Mouse (Mus musculus): Measurements from ENCODE around the gene Naa38.

The Naa38 gene

DNA sequence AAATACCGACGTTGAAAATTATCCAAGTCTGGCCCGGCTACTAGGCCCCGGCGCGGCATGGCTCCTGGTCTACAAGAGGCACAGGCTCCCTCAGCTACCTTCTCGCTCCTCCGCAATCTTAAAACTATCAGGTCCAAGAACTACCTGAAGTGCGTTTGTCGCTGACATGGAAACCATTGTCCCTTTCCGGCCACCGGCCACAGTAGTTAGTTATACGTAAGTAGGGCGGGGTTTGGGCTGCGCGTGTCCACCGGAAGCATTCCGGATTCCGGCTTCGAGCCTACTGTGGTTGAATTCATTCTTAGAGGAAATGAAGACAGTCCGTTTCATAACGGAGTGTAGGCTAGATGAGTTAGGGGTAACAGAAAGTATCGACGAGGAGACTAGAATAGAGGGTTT lies at the start of gene Naa38, which contains the start of gene Cyb5d1:
TSS of gene Naa38 (plus strand) at position 253 of the 399 bp plus-strand sequence.
TSS of gene Cyb5d1 (minus strand) at position 397 of the 399 bp plus-strand sequence.
- peak; percentile 72 for DNase-seq (ENCODE audit: low spot score)

GRCm38 (mm10) chr11:69346441-69346840 lies 48.8 kb upstream of the Naa38 start:
- DNase-seq (ENCODE audit: low spot score), result no peak

GRCm38 (mm10) chr11:69356544-69356943 lies 38.7 kb upstream of the Naa38 start:
- DNase-seq (ENCODE audit: low spot score), result no peak

DNA sequence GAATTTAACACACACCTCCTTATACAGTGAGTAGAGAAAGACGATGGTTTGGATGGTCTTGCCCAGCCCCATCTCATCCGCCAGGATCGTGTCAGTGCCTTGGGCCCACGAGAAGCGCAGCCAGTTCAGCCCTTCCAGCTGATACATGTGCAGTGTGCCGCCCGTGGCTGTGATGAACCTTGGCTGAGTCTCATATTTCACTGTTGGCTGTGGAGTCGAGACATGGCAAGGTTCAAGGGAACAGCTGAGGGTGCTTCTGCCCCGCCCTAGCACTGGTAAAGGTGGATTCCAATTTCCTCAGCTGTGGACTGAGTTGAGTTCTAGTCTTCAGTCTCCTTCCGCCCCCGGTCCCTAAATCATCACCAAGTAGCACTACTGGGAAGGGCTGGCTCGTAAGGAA lies 37.6 kb upstream of the Naa38 start:
- no peak for DNase-seq (ENCODE audit: low spot score)

- no peak for DNase-seq (ENCODE audit: low spot score)
Observed at GRCm38 (mm10) chr11:69362021-69362420, 33.3 kb upstream of the Naa38 start.

DNA sequence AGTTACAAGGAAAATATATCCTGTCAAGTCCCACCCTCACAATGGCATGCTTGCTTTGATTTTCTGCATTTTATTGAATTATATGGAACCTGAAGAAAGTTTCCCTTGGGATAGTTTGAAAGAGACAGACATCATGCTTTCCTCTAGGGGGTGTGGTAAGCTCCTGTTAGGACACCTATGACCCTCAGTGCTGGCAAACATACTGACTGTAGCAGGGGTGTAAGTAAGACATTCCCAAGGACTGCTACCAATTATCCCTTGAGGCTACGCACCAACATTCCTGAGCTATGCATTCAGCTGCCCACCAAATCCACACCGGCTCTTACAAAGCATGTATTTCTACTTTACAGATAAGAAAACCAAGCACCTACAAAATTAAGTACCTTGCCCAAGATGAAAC lies 32.8 kb upstream of the Naa38 start:
- DNase-seq (ENCODE audit: low spot score), result no peak

GRCm38 (mm10) chr11:69364376-69364775 lies 30.9 kb upstream of the Naa38 start:
- DNase-seq (ENCODE audit: low spot score), result no peak

- DNase-seq (ENCODE audit: low spot score), result peak; percentile 96
Observed at GRCm38 (mm10) chr11:69364910-69365309, 30.4 kb upstream of the Naa38 start.

DNA sequence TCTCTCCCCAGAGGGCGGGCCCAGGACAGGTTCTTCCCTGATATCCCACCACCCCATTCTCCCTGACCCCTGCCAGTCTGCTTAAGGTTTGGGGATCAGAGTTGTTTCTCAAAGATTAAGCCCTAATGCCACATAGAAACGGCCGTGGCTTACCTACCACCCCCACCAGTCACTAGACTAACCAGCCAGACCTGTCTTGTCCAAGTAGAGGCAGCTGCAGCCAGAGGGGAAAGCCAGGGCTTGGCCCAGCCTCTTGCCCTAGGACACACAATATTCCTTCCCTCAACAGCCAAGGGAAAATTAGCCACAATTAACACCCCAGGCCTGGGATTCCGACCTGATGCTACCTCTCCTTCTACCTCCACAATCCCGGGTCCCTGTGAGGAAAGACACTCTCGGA lies 29.6 kb upstream of the Naa38 start:
- DNase-seq (ENCODE audit: low spot score), result no peak

DNA sequence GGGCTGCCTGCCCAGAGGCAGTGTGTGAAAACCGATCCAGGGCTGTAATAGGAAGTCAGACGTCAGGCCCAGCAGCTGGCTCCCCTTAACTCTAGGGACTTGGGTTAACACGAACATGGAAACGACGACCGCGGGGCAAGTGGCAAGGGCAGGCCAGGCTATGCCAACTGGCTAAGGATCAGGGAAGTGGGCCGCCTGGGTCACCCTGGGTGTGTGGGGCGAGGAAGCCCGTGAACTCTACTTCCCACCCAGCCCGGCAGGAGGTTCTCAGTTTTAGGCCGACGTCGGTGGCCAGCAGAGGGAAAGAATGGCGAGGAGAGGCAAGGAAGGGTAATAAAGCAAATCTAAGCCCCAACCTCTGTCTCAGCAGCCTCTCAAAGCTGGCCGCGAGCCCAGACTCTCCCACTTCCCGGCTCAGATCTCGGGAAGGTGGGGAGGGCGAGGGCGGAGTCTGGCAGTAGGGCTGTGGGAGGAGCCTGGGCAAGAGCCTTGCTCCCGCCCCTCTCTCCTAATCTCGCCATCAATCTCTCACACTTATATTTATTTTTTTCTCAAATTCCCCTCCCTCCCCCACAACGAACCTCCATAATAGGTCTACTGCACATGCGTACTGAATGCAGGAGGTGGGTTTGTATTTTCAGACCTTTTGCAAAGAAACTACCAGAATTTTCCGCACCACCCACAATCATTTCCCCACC lies 29.0 kb upstream of the Naa38 start:
- DNase-seq (ENCODE audit: low spot score), result peak; percentile 89

DNA sequence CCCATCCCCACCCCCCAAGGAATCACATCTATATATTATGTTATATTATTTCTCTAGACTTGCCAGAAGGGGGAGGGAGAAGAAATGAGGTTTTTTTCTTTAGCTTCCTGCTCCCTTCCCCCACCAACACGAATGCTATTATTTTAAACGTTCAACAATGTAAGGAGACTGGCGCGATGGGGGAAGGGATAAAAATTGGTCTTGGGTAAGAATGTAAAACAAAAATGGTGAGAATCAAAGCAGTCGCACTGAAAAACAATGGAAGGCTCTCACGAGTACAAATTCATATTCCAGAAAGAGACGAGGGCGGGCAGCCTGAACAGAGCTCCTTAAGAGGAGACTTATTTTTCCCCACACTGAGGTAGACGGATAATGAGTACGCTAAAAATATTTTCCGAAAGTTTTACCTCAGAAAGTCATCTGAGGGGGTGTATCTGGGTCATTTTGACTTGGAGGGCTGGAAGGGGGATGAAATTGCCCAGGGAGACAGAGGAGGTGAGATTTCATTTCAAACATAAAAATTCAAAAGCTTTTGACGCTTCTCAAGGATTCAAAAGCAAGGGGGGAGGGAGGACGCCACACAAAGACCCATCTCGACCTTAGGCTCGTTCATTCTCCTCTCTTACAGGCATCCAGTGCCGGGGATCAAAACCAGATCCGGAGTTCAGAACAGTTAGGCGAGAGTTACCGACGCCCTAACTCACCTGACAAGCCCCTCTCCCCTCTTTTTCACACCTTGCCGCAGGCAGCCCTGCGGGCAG lies 28.3 kb upstream of the Naa38 start:
- DNase-seq (ENCODE audit: low spot score), result no peak

- DNase-seq (ENCODE audit: low spot score), result no peak
Observed at GRCm38 (mm10) chr11:69367616-69368355, 27.5 kb upstream of the Naa38 start.

DNA sequence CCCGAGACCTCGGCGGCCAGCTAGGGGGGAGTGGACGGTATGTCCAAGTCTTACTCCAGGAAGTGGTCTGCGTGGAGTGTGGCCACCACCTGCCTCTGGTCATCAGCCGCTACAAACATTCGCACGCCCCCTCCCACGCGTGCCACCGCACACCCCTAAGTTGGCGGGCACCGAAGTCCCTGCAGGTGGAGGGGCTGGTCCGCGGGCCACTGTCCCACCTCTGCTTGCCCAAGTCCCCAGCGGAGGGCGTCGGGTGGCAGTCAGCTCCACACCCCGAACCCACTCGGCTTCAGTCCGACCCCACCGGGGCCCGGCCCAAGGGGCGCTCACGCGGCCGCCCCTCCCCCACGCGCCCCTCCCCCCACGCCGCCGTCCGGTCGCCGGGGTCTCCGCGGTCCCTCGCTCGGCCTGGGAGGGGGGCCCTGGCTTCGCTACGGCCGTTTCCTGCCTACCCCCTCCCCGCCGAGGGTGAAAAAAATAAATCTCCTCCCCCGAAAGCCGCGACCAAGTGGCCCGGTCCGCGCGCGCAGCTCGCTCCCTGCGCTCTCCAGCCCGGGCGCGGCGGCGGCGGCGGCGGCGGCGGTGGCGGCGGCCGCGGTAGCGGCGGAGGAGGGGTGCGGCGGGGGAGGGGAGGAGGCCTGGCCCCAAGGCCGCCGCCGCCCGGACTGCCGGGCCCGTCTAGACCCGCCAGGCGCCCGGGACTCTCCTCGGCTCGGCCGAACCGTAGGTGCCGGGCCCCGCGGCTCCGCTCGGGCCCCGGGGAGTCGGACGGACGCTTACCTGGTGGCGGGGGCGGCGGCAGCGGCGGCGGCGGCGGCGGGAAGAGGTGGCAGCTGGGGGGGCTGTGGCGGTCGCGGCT lies 26.7 kb upstream of the Naa38 start:
- no peak for DNase-seq (ENCODE audit: low spot score)

- no peak for DNase-seq (ENCODE audit: low spot score)
Observed at GRCm38 (mm10) chr11:69369215-69369989, 25.9 kb upstream of the Naa38 start, which contains the start of gene Chd3. Chd3 (minus strand) TSS chr11:69369406.

GRCm38 (mm10) chr11:69369990-69370816 lies 25.1 kb upstream of the Naa38 start:
- DNase-seq (ENCODE audit: low spot score), result no peak

DNA sequence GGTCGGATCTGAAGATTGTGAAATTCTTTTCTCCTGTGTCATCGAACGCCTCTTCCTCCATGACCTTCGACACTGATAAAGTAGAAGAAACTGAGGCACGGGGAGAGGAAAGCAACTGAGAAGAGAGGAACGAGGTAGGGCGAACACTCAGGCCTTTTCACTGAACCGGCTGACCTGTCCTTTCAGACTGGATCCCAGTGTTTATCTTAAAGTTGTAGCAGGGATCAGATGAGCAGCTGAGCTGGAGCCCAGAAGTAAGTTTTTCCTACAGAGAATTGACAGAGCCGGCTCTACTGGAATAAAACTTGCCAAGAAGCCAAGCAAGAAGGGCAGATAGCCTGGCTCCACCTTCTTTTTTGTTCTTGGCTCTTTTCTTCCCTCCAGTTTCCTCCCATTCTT lies 24.5 kb upstream of the Naa38 start:
- DNase-seq (ENCODE audit: low spot score), result no peak

DNA sequence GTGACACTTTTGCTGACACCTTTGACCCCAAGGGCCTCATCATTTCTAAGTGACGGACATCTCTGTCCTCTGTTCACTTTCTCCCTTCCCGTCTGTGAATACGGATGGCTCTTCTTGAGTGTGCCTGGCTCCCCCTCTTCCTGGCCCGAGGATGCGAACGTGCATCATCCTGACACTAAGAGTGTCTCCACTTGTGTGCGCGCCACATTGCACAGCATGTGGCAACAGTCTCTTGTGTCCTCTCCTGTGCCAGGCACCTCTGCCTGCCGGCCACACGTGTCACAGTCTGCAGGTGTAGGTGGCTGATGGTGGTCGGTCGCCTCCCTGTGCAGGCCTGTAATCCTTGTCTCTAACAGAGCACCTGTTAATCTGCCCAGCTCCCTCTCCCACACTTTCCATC lies 23.7 kb upstream of the Naa38 start:
- no peak for DNase-seq (ENCODE audit: low spot score)

GRCm38 (mm10) chr11:69372056-69372779 lies 23.1 kb upstream of the Naa38 start:
- no peak for DNase-seq (ENCODE audit: low spot score)

- DNase-seq (ENCODE audit: low spot score), result no peak
Observed at GRCm38 (mm10) chr11:69372780-69373170, 22.5 kb upstream of the Naa38 start.

Data from ovary, postnatal 10 days (tissue).